26 mouse cellular contexts compared by ENCODE assay signal in the genomic region with DNA sequence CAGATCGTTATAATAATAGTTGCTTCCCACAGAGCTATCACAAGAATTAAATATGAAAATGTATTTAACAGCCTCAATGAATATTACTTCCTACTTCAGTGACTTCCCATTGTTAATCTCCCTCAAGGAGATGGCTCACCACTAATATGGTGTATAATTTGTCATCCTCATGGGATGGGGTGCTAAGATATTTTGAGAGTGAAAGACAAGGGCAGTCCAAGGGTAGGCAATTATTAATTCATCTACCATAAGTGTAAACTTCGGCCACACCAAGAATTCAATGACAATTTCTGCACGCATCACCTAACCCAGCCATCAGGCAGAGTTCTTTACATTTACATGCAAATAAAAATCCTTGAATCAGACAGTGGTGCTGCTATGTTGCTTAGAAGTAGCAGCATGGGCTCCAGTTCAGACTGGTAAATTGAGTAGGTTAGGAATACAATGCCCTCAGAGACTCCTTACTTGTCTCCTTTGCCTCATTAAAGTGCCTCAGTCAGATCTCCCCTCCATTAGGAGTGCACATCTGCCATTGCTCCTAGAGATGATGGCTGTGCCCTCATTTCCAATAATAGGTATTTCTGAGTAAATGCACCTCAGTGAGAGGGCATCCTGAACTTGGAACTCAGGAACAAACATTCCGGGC.
DNase-seq lines count a peak whose midpoint lies in the region; ATAC-seq and TF ChIP-seq lines count a peak whose summit lies in the region.
"Had no signal": no experiment of that assay in that cellular context is flagged by ENCODE, and none has a peak within 500 bp of the region (broad histone marks: within the 10 kb centered on the region; RNA-seq: fewer than 3 reads in every experiment).

No protein-coding gene starts in this region.

- H3K4me2 ChIP-seq in hindbrain, embryonic 12.5 days (replicated peaks): no peak overlapping the region
- no peak overlapping the region for H3K4me2 ChIP-seq in hindbrain, postnatal 0 days (ENCODE audit: low read depth, low read length)
- H3K4me2 ChIP-seq: liver, embryonic 15.5 days; lung, embryonic 15.5 days; neural tube, embryonic 12.5 days; stomach, embryonic 15.5 days had no signal

- no peak overlapping the region for H3K27ac ChIP-seq in hindbrain, embryonic 12.5 days
- H3K27ac ChIP-seq in hindbrain, postnatal 0 days: no peak overlapping the region
- no peak overlapping the region for H3K27ac ChIP-seq in thymus, adult 2 months (ENCODE audit: control insufficient read depth, insufficient read depth, low read length)
- H3K27ac ChIP-seq: forebrain, embryonic 10.5 days; heart, embryonic 10.5 days; left cerebral cortex, adult 2 months; limb, embryonic 10.5 days; liver, embryonic 15.5 days; lung, embryonic 15.5 days; neural tube, embryonic 12.5 days; stomach, embryonic 15.5 days had no signal

- H3K4me3 ChIP-seq in hindbrain, embryonic 12.5 days: no peak overlapping the region
- no peak overlapping the region for H3K4me3 ChIP-seq in hindbrain, postnatal 0 days (ENCODE audit: low read length)
- no peak overlapping the region for H3K4me3 ChIP-seq in thymus, adult 2 months (ENCODE audit: control insufficient read depth, insufficient read depth, low read length)
- H3K4me3 ChIP-seq: forebrain, embryonic 10.5 days; heart, embryonic 10.5 days; left cerebral cortex, adult 2 months; limb, embryonic 10.5 days; liver, embryonic 15.5 days; lung, embryonic 15.5 days; megakaryocyte, embryonic 14.5 days; neural tube, embryonic 12.5 days; stomach, embryonic 15.5 days had no signal

- H3K9me3 ChIP-seq in hindbrain, embryonic 12.5 days (replicated peaks): no peaks in the 10 kb centered on the region
- no peaks in the 10 kb centered on the region for H3K9me3 ChIP-seq in hindbrain, postnatal 0 days (ENCODE audit: low read length)
- H3K9me3 ChIP-seq: forebrain, embryonic 10.5 days; heart, embryonic 10.5 days; limb, embryonic 10.5 days; liver, embryonic 15.5 days; lung, embryonic 15.5 days; megakaryocyte, embryonic 14.5 days; neural tube, embryonic 12.5 days; stomach, embryonic 15.5 days had no signal

- no peaks in the 10 kb centered on the region for H3K36me3 ChIP-seq in hindbrain, embryonic 12.5 days
- H3K36me3 ChIP-seq in hindbrain, postnatal 0 days (ENCODE audit: insufficient read depth, low read length): no peaks in the 10 kb centered on the region
- H3K36me3 ChIP-seq in thymus, adult 2 months (ENCODE audit: control insufficient read depth, insufficient read depth, low read length): no peaks in the 10 kb centered on the region
- H3K36me3 ChIP-seq: forebrain, embryonic 10.5 days; heart, embryonic 10.5 days; limb, embryonic 10.5 days; liver, embryonic 15.5 days; lung, embryonic 15.5 days; neural tube, embryonic 12.5 days; stomach, embryonic 15.5 days had no signal

- WGBS in hindbrain, embryonic 12.5 days: 72% methylated on average over 4 of the region's 4 CpGs
- 54% methylated on average over 4 of the region's 4 CpGs for WGBS in hindbrain, postnatal 0 days
- 92% methylated on average over 4 of the region's 4 CpGs for WGBS in thymus, adult 2 months

- no peaks in the 10 kb centered on the region for H3K27me3 ChIP-seq in hindbrain, embryonic 12.5 days
- no peaks in the 10 kb centered on the region for H3K27me3 ChIP-seq in hindbrain, postnatal 0 days (ENCODE audit: insufficient read depth, low read length)
- H3K27me3 ChIP-seq in thymus, adult 2 months (ENCODE audit: control insufficient read depth, insufficient read depth, low read length): no peaks in the 10 kb centered on the region
- H3K27me3 ChIP-seq: liver, embryonic 15.5 days; lung, embryonic 15.5 days; megakaryocyte, embryonic 14.5 days; neural tube, embryonic 12.5 days; stomach, embryonic 15.5 days had no signal

- H3K4me1 ChIP-seq in hindbrain, embryonic 12.5 days: 0 out of 2 replicates have a peak, but pooled peaks cover 5% of the 10 kb centered on the region
- H3K4me1 ChIP-seq in hindbrain, postnatal 0 days (ENCODE audit: insufficient read depth, low read length): no peaks in the 10 kb centered on the region
- H3K4me1 ChIP-seq in thymus, adult 2 months (replicated peaks; ENCODE audit: control insufficient read depth, insufficient read depth, low read length): no peaks in the 10 kb centered on the region
- H3K4me1 ChIP-seq: heart, embryonic 10.5 days; limb, embryonic 10.5 days; liver, embryonic 15.5 days; lung, embryonic 15.5 days; megakaryocyte, embryonic 14.5 days; neural tube, embryonic 12.5 days; stomach, embryonic 15.5 days had no signal

- no peak for TF ChIP-seq POLR2A in thymus, adult 2 months (IDR thresholded peaks at IDR 0.05; ENCODE audit: control insufficient read depth, extremely low read depth, insufficient read depth, low read length, poor library complexity)

- H3K9ac ChIP-seq in hindbrain, embryonic 12.5 days: no peak overlapping the region
- H3K9ac ChIP-seq in hindbrain, postnatal 0 days (replicated peaks; ENCODE audit: low read length): no peak overlapping the region
- H3K9ac ChIP-seq: liver, embryonic 15.5 days; lung, embryonic 15.5 days; neural tube, embryonic 12.5 days; stomach, embryonic 15.5 days had no signal

- ATAC-seq in cerebellum, adult (ENCODE audit: insufficient number of reproducible peaks, low FRiP score, low TSS enrichment): 0 out of 2 replicates have a peak, but pooled peaks have one; percentile 45
- peak; percentile 56; the same call in 1 of the 2 replicates for ATAC-seq in hindbrain, embryonic 12.5 days (ENCODE audit: low FRiP score)
- ATAC-seq in hindbrain, postnatal 0 days: no peak

- no peak for DNase-seq in cerebellum, postnatal 36 days
- no peak for DNase-seq in hindbrain, postnatal 0 days (ENCODE audit: low spot score)
- peak; percentile 14 for DNase-seq in ZHBTc4 (ENCODE audit: low read depth, low spot score)
- DNase-seq in retina, embryonic 14.5 days (ENCODE audit: low spot score): peak; percentile 53
- no peak for DNase-seq in thymus, adult 2 months
- DNase-seq: adrenal gland, adult 2 months; cerebellum, adult 9-10 months; gastrocnemius, postnatal 10 days; heart, postnatal 4 days; kidney, adult 8-10 months; kidney, postnatal 10 days; liver; lung, postnatal 36 days; right cerebral cortex, postnatal 4 days; thymus, postnatal 36 days had no signal

- TF ChIP-seq CTCF in hindbrain, postnatal 0 days (IDR thresholded peaks at IDR 0.05; ENCODE audit: low read depth): no peak
- no peak for TF ChIP-seq CTCF in thymus, adult 2 months (IDR thresholded peaks at IDR 0.05; ENCODE audit: borderline replicate concordance, control insufficient read depth, extremely low read depth, insufficient read depth, low read length, poor library complexity)

Comparison
In these comparisons a context has a peak if more than half of its experiments do, and no peak if none do; other contexts are left out.
1. DNase-seq: peak in ZHBTc4 (single experiment) and retina, embryonic 14.5 days (single experiment); none in cerebellum, postnatal 36 days (0 of 2), hindbrain, postnatal 0 days (single experiment) and thymus, adult 2 months (single experiment).